Mouse (Mus musculus): ENCODE data around the gene Gm8947. TPM values are rescaled to one million over a fixed set of nuclear protein-coding genes. Genes with fewer than 3 reads are reported as not detected.
"Not testable (repeated sequence)": the region's sequence is repeated elsewhere in the genome, so short reads cannot be mapped to it uniquely, and the experiment has no call there.

Gene Gm8947
- total and polyA plus RNA-seq, 2 experiments from 2014 or later: not detected

DNA sequence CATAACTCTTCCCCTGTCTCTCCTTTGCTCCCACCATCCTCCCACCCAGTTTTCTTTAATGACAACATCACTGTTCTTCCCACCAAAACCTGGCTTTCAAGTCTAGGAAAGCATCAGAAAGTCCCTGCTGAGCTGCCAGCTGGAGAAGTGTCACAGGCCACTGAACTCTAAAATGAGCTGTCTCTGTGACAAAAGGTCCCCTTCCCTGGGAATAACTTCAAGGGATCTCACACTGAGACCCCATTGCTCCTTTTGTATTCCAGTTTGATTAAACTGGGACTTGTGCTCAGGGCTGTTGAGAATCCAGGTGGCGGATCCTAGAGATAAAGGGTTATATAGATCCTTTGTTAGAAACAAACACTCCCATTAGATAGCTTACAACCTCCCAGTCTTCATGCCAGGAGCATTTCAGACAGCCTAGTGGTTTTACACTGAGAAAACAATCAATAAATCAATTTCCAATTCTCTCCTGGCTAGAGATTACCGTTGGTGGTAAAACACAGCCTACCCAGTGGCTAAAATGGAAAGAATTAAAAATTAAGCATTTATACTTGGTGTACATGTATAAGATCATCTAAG lies 13.6 kb upstream of the Gm8947 start:
- Histone ChIP-seq H3K36me3 (ENCODE audit: insufficient read depth, low read length) (no peaks in the 10 kb centered on the region), H3K27ac (ENCODE audit: low read depth, low read length) (no peak overlapping the region), H3K9ac (replicated peaks; ENCODE audit: low read length, poor library complexity, severe bottlenecking) (no peak overlapping the region), H3K9me3 (ENCODE audit: low read length) (no peaks in the 10 kb centered on the region), H3K4me3 (ENCODE audit: low read depth, low read length) (no peak overlapping the region), H3K27me3 (ENCODE audit: insufficient read depth, low read length) (no peaks in the 10 kb centered on the region), H3K4me2 (ENCODE audit: low read depth, low read length, poor library complexity, severe bottlenecking) (no peak overlapping the region; the same call in 1 of the 2 replicates), H3K4me1 (ENCODE audit: insufficient read depth, low read length) (no peaks in the 10 kb centered on the region)
- no peak for TF ChIP-seq CTCF (IDR thresholded peaks at IDR 0.05)
- 27% methylated on average over 2 of the region's 2 CpGs for WGBS
- ATAC-seq (ENCODE audit: low FRiP score) (no peak), DNase-seq (ENCODE audit: low spot score) (peak; percentile 29)

DNA sequence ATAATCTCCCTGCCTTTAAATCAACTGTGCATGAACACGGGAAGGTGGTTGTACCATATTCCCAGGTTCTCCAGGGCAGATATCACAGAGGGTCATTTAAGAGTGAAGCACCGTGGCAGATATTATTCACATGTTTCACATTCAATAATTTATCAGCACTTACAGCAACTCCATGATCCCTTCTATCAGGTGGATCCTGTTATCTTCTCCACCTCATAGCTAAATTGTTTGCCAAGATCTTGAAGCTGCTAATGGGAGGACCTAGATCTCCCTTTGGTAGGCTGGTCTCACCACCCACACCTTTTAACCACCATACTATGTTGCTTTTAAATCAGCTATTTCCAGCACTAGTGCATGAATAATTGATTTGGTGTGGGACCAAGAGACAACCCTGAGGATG lies 12.0 kb upstream of the Gm8947 start:
- no peak overlapping the region for H3K4me3 ChIP-seq (ENCODE audit: low read depth, low read length)
- no peaks in the 10 kb centered on the region for H3K9me3 ChIP-seq (ENCODE audit: low read length)
- DNase-seq (ENCODE audit: low spot score): no peak
- no peak overlapping the region for H3K4me2 ChIP-seq (ENCODE audit: low read depth, low read length, poor library complexity, severe bottlenecking)
- no peak for ATAC-seq (ENCODE audit: low FRiP score)
- no peaks in the 10 kb centered on the region for H3K36me3 ChIP-seq (ENCODE audit: insufficient read depth, low read length)
- WGBS: 60% methylated on average over 2 of the region's 2 CpGs
- H3K4me1 ChIP-seq (ENCODE audit: insufficient read depth, low read length): no peaks in the 10 kb centered on the region
- H3K27ac ChIP-seq (ENCODE audit: low read depth, low read length): no peak overlapping the region
- TF ChIP-seq CTCF (IDR thresholded peaks at IDR 0.05): no peak
- no peaks in the 10 kb centered on the region for H3K27me3 ChIP-seq (ENCODE audit: insufficient read depth, low read length)
- H3K9ac ChIP-seq (replicated peaks; ENCODE audit: low read length, poor library complexity, severe bottlenecking): no peak overlapping the region

DNA sequence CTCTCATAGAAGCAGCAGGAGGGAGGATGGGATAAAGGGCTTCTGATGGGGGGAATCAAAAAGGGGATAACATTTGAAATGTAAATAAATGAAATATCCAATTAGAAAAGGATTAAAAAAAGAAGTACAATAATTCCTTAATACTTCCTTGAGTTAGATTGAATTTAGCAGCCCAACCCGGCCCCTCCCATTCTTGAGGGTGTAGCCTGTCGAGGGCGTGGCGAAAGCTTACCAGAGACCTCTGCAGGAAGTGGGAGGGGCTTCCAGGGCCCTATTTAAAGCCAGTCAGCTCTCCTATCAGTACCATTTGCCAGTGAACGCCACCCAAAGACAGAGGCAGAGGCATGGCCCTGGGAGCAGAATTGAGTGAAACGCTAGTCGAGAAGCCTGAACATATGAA lies 9.9 kb upstream of the Gm8947 start, which contains the start of gene Gm47985:
Gene Gm47985 (plus strand): TSS at position 272 of the 400 bp plus-strand sequence.
- no CpG with 5 or more reads among the region's 7 CpGs for WGBS
- not testable (repeated sequence) for ATAC-seq (ENCODE audit: low FRiP score)

DNA sequence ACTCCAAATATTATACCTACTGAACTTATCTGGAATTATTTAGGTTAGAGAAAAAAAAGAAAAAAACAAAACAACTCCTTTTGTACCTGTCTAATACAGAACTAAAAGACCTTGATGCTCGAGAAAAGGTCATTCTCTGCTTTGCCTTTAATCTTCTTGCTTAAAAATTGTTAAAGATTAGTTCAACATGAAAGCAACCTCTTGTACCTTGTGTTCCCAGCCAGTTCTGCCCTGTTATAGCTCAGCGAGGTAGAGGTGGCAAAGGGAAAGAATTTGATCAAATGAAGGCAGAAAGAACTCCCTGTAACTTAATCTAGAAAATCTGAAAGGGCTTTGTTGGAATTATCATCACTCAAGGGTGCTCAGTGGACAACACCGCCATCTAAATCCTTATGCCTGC lies 6.0 kb upstream of the Gm8947 start:
- H3K27me3 ChIP-seq (ENCODE audit: insufficient read depth, low read length); H3K9ac ChIP-seq (replicated peaks; ENCODE audit: low read length, poor library complexity, severe bottlenecking); ATAC-seq (ENCODE audit: low FRiP score); H3K9me3 ChIP-seq (ENCODE audit: low read length); H3K27ac ChIP-seq (ENCODE audit: low read depth, low read length); H3K4me1 ChIP-seq (ENCODE audit: insufficient read depth, low read length); H3K4me3 ChIP-seq (ENCODE audit: low read depth, low read length); H3K4me2 ChIP-seq (ENCODE audit: low read depth, low read length, poor library complexity, severe bottlenecking); H3K36me3 ChIP-seq (ENCODE audit: insufficient read depth, low read length); DNase-seq (ENCODE audit: low spot score): not testable (repeated sequence)
- WGBS: 69% methylated on average over 3 of the region's 3 CpGs

More for the DNA sequence above, 9.9 kb upstream of the Gm8947 start, which contains the start of gene Gm47985:
- not testable (repeated sequence) for H3K4me1 ChIP-seq (ENCODE audit: insufficient read depth, low read length); H3K4me3 ChIP-seq (ENCODE audit: low read depth, low read length); H3K9me3 ChIP-seq (ENCODE audit: low read length); H3K9ac ChIP-seq (replicated peaks; ENCODE audit: low read length, poor library complexity, severe bottlenecking); DNase-seq (ENCODE audit: low spot score); H3K4me2 ChIP-seq (ENCODE audit: low read depth, low read length, poor library complexity, severe bottlenecking); H3K36me3 ChIP-seq (ENCODE audit: insufficient read depth, low read length); H3K27ac ChIP-seq (ENCODE audit: low read depth, low read length); H3K27me3 ChIP-seq (ENCODE audit: insufficient read depth, low read length)

DNA sequence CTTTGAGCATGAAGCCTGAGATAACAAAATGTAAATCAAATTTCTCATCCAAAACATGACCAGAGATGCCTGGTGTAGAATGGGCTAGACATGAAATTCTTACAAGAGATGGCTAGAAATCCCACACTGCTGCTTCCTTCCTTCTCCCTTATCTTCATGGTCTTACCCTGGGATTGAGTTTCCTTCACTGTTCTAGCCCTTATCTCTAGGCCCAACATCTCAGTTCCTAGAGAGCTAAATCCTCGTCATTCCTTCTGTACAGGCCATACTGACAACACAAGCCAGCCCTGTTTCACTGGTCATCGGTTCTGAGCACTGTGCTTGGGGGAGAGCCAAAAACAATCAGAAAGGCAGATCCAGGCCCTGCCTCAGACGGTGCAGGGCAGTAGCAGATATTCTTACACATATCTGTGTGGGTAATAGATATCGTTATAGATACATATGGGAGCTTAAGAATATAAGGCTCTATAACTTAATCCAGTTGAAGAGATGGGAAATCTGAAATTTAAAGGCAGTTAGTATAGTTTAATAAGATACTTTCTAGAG lies 5.2 kb upstream of the Gm8947 start:
- not testable (repeated sequence) for H3K4me1 ChIP-seq (ENCODE audit: insufficient read depth, low read length); H3K9ac ChIP-seq (replicated peaks; ENCODE audit: low read length, poor library complexity, severe bottlenecking); H3K36me3 ChIP-seq (ENCODE audit: insufficient read depth, low read length); H3K27ac ChIP-seq (ENCODE audit: low read depth, low read length); H3K4me3 ChIP-seq (ENCODE audit: low read depth, low read length); H3K27me3 ChIP-seq (ENCODE audit: insufficient read depth, low read length); H3K4me2 ChIP-seq (ENCODE audit: low read depth, low read length, poor library complexity, severe bottlenecking); H3K9me3 ChIP-seq (ENCODE audit: low read length); DNase-seq (ENCODE audit: low spot score); ATAC-seq (ENCODE audit: low FRiP score)
- WGBS: 88% methylated on average over 4 of the region's 4 CpGs

DNA sequence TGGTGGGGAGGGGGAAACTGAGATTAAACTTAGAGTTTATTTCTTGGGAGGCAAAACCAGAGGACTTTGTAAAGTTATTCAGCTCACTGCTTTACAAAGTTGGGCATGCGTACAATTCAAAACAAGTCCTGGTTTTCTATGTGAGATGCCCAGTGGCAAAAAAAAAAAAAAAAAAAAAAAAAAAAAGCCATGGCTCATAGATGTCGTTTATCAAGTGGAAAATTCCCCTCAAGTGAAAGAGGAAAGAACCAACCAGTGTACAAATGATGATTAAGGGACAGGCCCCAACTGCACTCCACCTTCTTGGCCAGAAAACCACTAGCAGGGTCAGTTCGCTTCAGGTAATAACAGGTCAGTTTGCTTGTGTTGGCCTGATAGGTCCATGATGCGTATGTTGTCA lies 3.7 kb upstream of the Gm8947 start:
- 93% methylated on average over 4 of the region's 4 CpGs for WGBS
- Histone ChIP-seq H3K9ac (replicated peaks; ENCODE audit: low read length, poor library complexity, severe bottlenecking) (no peak overlapping the region), H3K36me3 (ENCODE audit: insufficient read depth, low read length) (no peaks in the 10 kb centered on the region), H3K4me3 (ENCODE audit: low read depth, low read length) (no peak overlapping the region), H3K4me1 (ENCODE audit: insufficient read depth, low read length) (no peaks in the 10 kb centered on the region), H3K27me3 (ENCODE audit: insufficient read depth, low read length) (no peaks in the 10 kb centered on the region), H3K9me3 (ENCODE audit: low read length) (no peaks in the 10 kb centered on the region), H3K27ac (ENCODE audit: low read depth, low read length) (no peak overlapping the region), H3K4me2 (ENCODE audit: low read depth, low read length, poor library complexity, severe bottlenecking) (no peak overlapping the region)
- no peak for ATAC-seq (ENCODE audit: low FRiP score)
- DNase-seq (ENCODE audit: low spot score): no peak
- TF ChIP-seq CTCF (IDR thresholded peaks at IDR 0.05): no peak

DNA sequence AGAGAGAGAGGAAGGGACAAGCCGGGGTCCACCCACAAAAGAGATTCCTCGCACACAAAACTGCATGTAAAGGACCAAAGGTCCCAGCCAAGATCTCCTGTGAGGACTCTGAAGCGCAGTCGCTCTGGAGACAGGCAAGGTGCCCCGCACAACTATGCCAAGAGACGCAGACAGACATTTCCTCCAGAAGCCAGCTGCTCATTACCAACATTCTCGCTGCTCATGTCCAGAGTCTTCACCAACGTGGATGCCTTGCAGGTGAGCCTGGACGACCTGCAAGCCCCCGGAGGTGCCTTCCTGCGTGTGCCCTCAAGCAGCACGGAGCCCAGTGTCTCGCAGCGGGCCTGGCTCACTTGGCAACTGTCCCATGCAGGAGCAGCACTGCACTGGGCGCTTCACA lies 563 bp downstream of the Gm8947 start:
- H3K9me3 ChIP-seq (ENCODE audit: low read length); H3K4me2 ChIP-seq (ENCODE audit: low read depth, low read length, poor library complexity, severe bottlenecking); H3K9ac ChIP-seq (replicated peaks; ENCODE audit: low read length, poor library complexity, severe bottlenecking); DNase-seq (ENCODE audit: low spot score); H3K36me3 ChIP-seq (ENCODE audit: insufficient read depth, low read length); H3K4me1 ChIP-seq (ENCODE audit: insufficient read depth, low read length); H3K27me3 ChIP-seq (ENCODE audit: insufficient read depth, low read length); ATAC-seq (ENCODE audit: low FRiP score); H3K4me3 ChIP-seq (ENCODE audit: low read depth, low read length); H3K27ac ChIP-seq (ENCODE audit: low read depth, low read length): not testable (repeated sequence)
- 92% methylated on average over 12 of the region's 15 CpGs for whole genome bisulfite sequencing

DNA sequence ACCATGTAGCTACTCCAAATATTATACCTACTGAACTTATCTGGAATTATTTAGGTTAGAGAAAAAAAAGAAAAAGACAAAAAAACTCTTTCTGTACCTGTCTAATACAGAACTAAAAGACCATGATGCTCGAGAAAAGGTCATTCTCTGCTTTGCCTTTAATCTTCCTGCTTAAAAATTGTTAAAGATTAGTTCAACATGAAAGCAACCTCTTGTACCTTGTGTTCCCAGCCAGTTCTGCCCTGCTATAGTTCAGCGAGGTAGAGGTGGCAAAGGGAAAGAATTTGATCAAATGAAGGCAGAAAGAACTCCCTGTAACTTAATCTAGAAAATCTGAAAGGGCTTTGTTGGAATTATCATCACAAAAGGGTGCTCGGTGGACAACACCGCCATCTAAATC lies 3.8 kb downstream of the Gm8947 start:
- H3K4me1 ChIP-seq (ENCODE audit: insufficient read depth, low read length); H3K4me2 ChIP-seq (ENCODE audit: low read depth, low read length, poor library complexity, severe bottlenecking); ATAC-seq (ENCODE audit: low FRiP score); H3K9me3 ChIP-seq (ENCODE audit: low read length); H3K9ac ChIP-seq (replicated peaks; ENCODE audit: low read length, poor library complexity, severe bottlenecking); H3K27me3 ChIP-seq (ENCODE audit: insufficient read depth, low read length); H3K4me3 ChIP-seq (ENCODE audit: low read depth, low read length); H3K36me3 ChIP-seq (ENCODE audit: insufficient read depth, low read length); H3K27ac ChIP-seq (ENCODE audit: low read depth, low read length); DNase-seq (ENCODE audit: low spot score): not testable (repeated sequence)
- 36% methylated on average over 4 of the region's 4 CpGs for WGBS

DNA sequence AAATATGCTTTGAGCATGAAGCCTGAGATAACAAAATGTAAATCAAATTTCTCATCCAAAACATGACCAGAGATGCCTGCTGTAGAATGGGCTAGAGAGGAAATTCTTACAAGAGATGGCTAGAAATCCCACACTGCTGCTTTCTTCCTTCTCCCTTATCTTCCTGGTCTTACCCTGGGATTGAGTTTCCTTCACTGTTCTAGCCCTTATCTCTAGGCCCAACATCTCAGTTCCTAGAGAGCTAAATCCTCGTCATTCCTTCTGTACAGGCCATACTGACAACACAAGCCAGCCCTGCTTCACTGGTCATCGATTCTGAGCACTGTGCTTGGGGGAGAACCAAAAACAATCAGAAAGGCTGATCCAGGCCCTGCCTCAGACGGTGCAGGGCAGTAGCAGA lies 4.5 kb downstream of the Gm8947 start:
- not testable (repeated sequence) for H3K9me3 ChIP-seq (ENCODE audit: low read length); H3K27ac ChIP-seq (ENCODE audit: low read depth, low read length); H3K4me2 ChIP-seq (ENCODE audit: low read depth, low read length, poor library complexity, severe bottlenecking); H3K4me3 ChIP-seq (ENCODE audit: low read depth, low read length); H3K27me3 ChIP-seq (ENCODE audit: insufficient read depth, low read length); H3K4me1 ChIP-seq (ENCODE audit: insufficient read depth, low read length); DNase-seq (ENCODE audit: low spot score); ATAC-seq (ENCODE audit: low FRiP score); H3K9ac ChIP-seq (replicated peaks; ENCODE audit: low read length, poor library complexity, severe bottlenecking); H3K36me3 ChIP-seq (ENCODE audit: insufficient read depth, low read length)
- 71% methylated on average over 3 of the region's 3 CpGs for WGBS

All from midbrain, postnatal 0 days (tissue).